Mouse (Mus musculus): ENCODE results near the gene Tex29. TPM values are rescaled to one million over a fixed set of nuclear protein-coding genes. Genes with fewer than 3 reads are reported as not detected.

Gene Tex29
- polyA plus RNA-seq, 1 experiment from 2014 or later: 0.27 TPM

DNA sequence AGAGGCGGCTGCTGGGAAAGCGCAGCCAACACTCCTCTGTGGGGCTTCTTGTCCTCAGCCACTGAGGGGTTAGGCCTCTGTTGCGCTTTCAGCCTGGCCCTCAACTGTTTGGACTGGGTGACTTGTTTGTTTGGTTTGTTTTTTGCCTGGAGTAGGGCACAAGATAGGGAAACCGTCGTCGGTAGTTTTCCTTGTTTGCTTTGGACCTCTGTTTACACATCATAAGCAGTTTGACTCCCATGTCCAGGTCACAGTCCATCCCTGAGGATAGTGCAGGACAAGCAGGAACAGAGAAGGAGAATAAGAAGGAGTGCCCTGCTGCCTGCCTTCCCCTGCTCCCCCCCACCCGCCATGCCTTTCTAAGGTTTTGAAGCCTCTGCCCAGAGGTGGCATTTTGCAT, 26.5 kb upstream of the Tex29 start:
- no peak overlapping the region for H3K4me3 ChIP-seq
- 76% methylated on average over 7 of the region's 7 CpGs for WGBS
- DNase-seq (ENCODE audit: low spot score): no peak
- no peak overlapping the region for H3K27ac ChIP-seq
- H3K4me1 ChIP-seq (replicated peaks): no peaks in the 10 kb centered on the region
- H3K9me3 ChIP-seq: no peaks in the 10 kb centered on the region
- no peaks in the 10 kb centered on the region for H3K27me3 ChIP-seq (ENCODE audit: insufficient read depth, poor library complexity, severe bottlenecking)
- H3K36me3 ChIP-seq: peaks cover 100% of the 10 kb centered on the region

DNA sequence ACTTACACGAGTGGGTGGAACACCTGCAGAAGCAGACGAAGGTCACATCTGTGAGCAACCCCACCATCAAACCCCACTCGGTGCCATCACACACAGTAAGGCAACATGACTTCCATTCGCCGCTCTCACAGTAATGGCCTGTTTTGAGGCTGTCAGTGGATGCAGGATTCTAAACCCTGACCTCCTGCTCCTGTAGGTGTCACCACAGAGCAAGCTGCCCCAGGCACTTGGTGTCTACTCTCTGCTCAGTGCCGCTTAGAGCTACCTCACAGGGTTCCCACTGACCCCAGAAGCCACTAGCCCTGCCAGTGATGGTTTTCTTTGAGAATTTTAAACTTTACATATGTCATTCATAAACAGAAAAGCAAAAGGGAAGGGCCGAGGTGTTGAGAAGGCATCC, 25.1 kb upstream of the Tex29 start:
- H3K36me3 ChIP-seq: peaks cover 100% of the 10 kb centered on the region
- H3K27me3 ChIP-seq (ENCODE audit: insufficient read depth, poor library complexity, severe bottlenecking): no peaks in the 10 kb centered on the region
- DNase-seq (ENCODE audit: low spot score): no peak
- 86% methylated on average over 7 of the region's 7 CpGs for WGBS
- no peak overlapping the region for H3K27ac ChIP-seq
- no peak overlapping the region for H3K4me3 ChIP-seq
- no peaks in the 10 kb centered on the region for H3K4me1 ChIP-seq (replicated peaks)
- H3K9me3 ChIP-seq: no peaks in the 10 kb centered on the region

DNA sequence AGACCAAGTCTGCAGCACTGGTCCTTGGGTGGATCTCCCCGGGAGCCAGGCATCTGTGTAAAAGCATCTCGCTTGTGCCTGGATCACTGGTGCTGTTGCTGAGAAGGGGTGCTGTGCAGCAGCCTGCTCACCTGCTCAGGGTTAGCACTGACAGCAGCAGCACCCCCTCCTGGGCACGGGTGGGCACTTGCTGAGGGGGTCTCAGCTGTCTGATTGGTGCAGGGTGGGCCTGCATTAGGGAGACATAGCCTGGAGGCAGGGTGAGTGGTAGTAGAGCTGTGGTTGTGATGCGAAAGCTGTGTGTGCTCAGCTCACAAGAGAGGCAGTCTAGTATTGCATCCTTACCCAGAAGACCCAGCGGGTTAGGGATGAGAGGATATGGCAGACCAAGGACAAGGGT, 20.1 kb upstream of the Tex29 start:
- H3K27me3 ChIP-seq (ENCODE audit: insufficient read depth, poor library complexity, severe bottlenecking): no peaks in the 10 kb centered on the region
- 90% methylated on average over 5 of the region's 5 CpGs for WGBS
- peaks cover 99% of the 10 kb centered on the region for H3K36me3 ChIP-seq
- no peak for DNase-seq (ENCODE audit: low spot score)
- H3K9me3 ChIP-seq: no peaks in the 10 kb centered on the region
- peak overlapping the region; percentile 23; the same call in 1 of the 2 replicates for H3K27ac ChIP-seq
- no peaks in the 10 kb centered on the region for H3K4me1 ChIP-seq (replicated peaks)
- no peak overlapping the region for H3K4me3 ChIP-seq

DNA sequence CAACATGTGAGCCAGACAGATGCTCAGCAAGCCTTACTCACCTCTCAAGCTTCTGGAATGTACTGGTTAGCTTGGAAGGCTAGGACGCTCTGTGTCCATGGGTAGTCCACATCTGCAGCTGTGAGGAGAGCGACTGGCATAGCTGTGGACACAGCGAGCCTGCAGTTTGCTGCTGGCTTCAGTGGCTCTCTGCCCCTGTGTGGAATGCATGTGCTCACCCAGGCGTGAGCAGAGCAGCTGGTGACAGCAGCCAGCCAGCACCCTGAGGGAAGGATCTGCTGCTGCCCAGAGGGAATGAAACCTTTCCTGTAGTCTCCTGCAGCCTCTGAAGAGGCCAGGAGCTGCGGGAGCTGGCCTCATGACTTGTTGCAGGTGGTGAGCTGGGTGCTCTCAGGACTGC, 19.7 kb upstream of the Tex29 start:
- 79% methylated on average over 5 of the region's 5 CpGs for WGBS
- no peak overlapping the region for H3K27ac ChIP-seq
- H3K4me3 ChIP-seq: no peak overlapping the region
- H3K9me3 ChIP-seq: no peaks in the 10 kb centered on the region
- no peaks in the 10 kb centered on the region for H3K27me3 ChIP-seq (ENCODE audit: insufficient read depth, poor library complexity, severe bottlenecking)
- no peak for DNase-seq (ENCODE audit: low spot score)
- H3K36me3 ChIP-seq: peaks cover 99% of the 10 kb centered on the region
- H3K4me1 ChIP-seq (replicated peaks): peaks cover 4% of the 10 kb centered on the region

DNA sequence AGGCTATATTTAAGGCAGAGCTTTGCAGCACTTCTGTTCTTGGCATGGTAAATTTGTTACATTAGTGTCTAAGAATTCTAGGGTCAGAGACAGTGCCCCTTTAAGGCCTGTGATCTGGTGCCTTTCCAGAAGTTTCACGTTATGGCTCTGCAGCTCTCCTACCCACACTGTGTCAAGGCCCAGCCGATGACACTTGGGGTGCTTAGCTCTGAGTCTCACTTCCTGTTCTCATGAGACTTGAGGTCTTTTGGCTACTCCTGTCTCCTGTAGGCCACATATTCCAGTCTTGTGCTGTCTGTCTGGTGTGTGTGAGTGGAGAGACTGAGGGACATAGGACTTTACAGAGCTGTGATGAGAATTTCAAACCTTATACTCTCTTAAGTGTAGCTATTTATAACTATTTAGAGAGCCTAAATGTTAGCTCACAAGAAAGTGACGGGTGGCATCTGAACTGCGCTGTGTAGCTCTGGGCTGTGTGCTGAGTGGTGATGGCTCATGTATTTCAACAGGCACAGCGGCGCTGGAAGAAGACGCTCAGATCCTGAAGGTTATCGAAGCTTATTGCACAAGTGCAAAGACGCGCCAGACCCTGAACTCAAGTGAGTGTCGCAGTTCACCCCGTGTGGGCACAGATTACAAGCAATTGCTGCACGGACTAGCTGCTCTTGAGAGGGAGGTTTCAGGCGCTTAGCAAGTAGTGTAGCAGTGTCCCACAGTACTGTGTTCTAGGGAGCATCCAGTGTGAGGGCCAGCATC, 18.6 kb upstream of the Tex29 start:
- H3K27ac ChIP-seq: no peak overlapping the region
- peaks cover 99% of the 10 kb centered on the region for H3K36me3 ChIP-seq
- DNase-seq (ENCODE audit: low spot score): no peak
- H3K27me3 ChIP-seq (ENCODE audit: insufficient read depth, poor library complexity, severe bottlenecking): no peaks in the 10 kb centered on the region
- no peak overlapping the region for H3K4me3 ChIP-seq
- peaks cover 13% of the 10 kb centered on the region for H3K4me1 ChIP-seq (replicated peaks)
- H3K9me3 ChIP-seq: no peaks in the 10 kb centered on the region
- 96% methylated on average over 14 of the region's 14 CpGs for WGBS

DNA sequence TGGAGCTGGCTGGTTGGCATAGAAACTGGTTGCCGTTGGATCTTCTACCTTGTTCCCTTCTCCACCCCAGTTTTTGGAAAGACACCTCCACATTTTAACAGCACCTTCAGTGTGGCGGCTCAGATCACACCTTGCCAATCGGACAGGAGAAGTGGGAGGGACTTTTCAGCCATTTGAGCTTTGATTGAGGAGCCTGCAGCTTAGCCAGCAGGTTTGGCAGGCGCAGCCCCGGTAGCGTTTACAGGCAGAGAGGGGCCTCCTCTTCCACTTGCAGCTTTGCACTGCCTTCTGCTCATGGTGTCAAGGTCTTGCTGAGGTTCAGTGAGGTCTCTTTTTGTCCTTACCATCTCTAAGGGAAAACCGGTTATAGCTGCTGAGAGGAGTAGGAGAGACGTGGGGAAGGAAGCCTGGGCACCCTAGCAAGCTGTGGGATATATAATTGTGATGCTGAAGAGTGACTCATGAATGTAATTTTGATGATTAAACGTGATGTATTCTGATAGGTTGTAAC, 17.7 kb upstream of the Tex29 start:
- Histone ChIP-seq H3K27ac (no peak overlapping the region), H3K4me3 (no peak overlapping the region), H3K4me1 (replicated peaks) (peaks cover 13% of the 10 kb centered on the region), H3K36me3 (peaks cover 99% of the 10 kb centered on the region), H3K27me3 (ENCODE audit: insufficient read depth, poor library complexity, severe bottlenecking) (no peaks in the 10 kb centered on the region), H3K9me3 (no peaks in the 10 kb centered on the region)
- 84% methylated on average over 9 of the region's 9 CpGs for WGBS
- no peak for DNase-seq (ENCODE audit: low spot score)

DNA sequence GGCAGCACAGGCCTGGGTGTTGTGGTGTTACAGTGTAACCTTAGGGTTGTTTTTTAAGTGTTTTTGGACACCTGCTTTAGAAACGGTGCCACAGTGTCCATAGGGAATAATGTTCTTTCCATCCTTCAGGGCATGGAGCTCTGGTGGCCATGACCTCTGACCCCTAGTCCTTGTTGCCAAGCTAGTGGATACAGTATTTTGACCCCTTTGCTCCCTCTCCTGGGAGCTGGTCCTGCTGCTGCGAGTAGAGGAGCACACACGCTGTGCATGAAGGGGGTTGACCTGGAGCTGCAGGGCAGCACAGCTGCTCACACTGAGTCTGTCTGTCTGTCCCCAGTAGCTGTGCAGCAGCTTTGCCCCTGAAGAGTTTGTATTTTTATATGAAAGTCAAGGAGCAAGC, 14.5 kb upstream of the Tex29 start:
- no peak overlapping the region for H3K27ac ChIP-seq
- no peaks in the 10 kb centered on the region for H3K27me3 ChIP-seq (ENCODE audit: insufficient read depth, poor library complexity, severe bottlenecking)
- no peaks in the 10 kb centered on the region for H3K9me3 ChIP-seq
- 39% methylated on average over 3 of the region's 3 CpGs for WGBS
- peaks cover 30% of the 10 kb centered on the region for H3K4me1 ChIP-seq (replicated peaks)
- DNase-seq (ENCODE audit: low spot score): no peak
- no peak overlapping the region for H3K4me3 ChIP-seq
- peaks cover 93% of the 10 kb centered on the region for H3K36me3 ChIP-seq

DNA sequence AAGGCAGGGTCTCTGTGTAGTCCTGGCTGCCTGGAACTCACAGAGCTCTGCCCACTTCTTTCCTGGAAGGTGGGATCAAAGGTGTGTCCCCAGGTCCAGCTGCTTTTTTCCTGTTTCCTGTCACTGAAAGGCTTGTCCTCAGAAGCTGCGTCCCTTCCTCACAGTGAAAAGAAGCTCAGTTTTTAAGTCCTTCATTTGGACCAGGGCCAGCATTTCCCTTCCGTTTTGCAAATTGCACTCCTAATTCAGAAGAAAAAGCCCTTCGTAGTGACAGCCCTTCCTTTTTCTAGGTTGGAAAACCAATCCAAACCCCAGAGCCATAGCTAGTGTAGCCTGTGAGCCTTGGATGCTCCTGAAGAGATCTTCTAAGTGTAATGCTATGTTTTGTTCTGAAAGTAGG, 13.0 kb upstream of the Tex29 start:
- peaks cover 32% of the 10 kb centered on the region for H3K4me1 ChIP-seq (replicated peaks)
- no peak overlapping the region for H3K27ac ChIP-seq
- DNase-seq (ENCODE audit: low spot score): no peak
- H3K4me3 ChIP-seq: no peak overlapping the region
- H3K9me3 ChIP-seq: no peaks in the 10 kb centered on the region
- H3K27me3 ChIP-seq (ENCODE audit: insufficient read depth, poor library complexity, severe bottlenecking): no peaks in the 10 kb centered on the region
- WGBS: 98% methylated on average over 3 of the region's 3 CpGs
- peaks cover 92% of the 10 kb centered on the region for H3K36me3 ChIP-seq

DNA sequence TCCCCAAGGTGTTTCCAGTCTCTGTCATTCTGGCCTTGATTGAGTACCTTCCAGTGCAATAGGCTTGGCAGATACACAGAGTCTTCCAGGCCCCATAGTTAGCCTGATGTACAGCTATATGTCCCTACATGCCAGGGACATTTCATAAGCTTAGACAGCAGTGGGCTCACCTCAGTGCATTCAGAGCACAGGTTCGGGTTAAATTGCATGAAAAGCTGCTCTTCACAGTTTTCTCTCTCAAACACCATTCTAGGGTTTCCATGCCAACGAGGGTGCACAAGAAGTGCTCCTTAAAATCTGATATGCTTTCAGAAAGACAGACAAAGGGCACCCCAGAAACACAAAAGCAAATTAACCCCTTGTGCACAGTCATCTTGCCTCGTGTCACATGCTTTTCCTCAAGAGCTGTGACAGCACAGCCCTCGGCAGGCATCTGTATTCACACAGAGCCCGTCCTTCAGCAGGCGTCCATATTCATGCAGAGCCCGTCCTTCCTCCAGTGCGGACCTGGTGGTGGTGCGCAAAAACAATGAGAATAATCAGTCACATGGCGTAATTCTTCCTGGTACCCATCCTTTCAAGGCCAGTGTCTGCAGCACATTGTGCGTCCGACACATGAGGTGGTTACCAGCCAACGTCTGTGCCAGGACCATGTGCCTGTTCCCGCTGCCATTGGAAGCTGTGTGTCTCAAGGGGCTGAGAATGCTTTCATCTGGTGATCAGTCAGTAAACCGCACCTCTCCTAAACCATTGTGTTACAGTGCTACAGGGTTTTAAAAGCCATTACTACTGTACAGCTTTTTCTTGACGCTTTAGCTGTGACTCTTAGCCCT, 9.8 kb upstream of the Tex29 start:
- Histone ChIP-seq H3K27me3 (ENCODE audit: insufficient read depth, poor library complexity, severe bottlenecking) (no peaks in the 10 kb centered on the region), H3K4me3 (no peak overlapping the region), H3K4me1 (replicated peaks) (peaks cover 29% of the 10 kb centered on the region), H3K27ac (peak overlapping the region; percentile 23; the same call in 1 of the 2 replicates), H3K9me3 (no peaks in the 10 kb centered on the region), H3K36me3 (peaks cover 92% of the 10 kb centered on the region)
- 55% methylated on average over 16 of the region's 16 CpGs for WGBS
- no peak for DNase-seq (ENCODE audit: low spot score)

DNA sequence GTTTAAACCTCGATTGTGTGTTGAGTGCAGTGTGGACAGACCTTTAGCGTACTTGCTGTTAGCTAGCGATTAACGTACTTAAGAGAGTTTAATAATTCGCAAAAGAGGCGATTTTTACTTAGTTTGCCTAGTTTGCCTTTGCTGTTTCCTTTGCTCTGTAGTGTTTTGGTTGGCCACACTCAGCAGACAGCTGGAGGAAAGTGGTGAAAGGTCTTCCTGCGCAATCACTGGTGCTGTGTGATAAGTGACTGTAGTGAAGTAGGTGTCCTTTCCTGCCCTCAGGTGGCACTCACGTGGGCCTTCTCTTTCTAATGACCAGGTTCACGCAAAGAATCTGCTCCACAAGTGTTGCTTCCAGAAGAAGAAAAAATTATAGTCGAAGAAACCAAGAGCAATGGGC, 9.1 kb upstream of the Tex29 start:
- H3K36me3 ChIP-seq: peaks cover 92% of the 10 kb centered on the region
- H3K9me3 ChIP-seq: no peaks in the 10 kb centered on the region
- H3K27ac ChIP-seq: no peak overlapping the region
- no peaks in the 10 kb centered on the region for H3K27me3 ChIP-seq (ENCODE audit: insufficient read depth, poor library complexity, severe bottlenecking)
- no peak for DNase-seq (ENCODE audit: low spot score)
- WGBS: 94% methylated on average over 10 of the region's 10 CpGs
- peaks cover 22% of the 10 kb centered on the region for H3K4me1 ChIP-seq (replicated peaks)
- no peak overlapping the region for H3K4me3 ChIP-seq

DNA sequence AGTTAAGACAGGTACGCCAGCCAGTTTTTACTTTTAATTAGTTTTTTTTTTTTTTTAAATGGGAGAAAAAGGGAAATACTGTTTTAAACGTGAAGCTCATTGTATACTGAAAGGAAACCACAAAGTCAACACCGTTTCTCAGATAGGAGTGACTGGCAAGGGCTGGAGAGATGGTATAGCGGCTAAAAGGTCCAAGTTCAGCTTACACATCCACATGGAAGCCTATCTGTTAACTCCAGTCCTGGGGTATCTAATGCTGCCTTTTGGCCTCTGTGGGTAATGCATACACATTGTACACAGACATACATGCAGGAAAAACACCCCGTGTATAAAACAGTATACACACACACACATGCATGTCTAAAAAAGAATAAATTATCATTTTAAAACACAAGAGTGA, 8.3 kb upstream of the Tex29 start:
- Histone ChIP-seq H3K4me1 (replicated peaks) (peaks cover 20% of the 10 kb centered on the region), H3K4me3 (no peak overlapping the region), H3K9me3 (no peaks in the 10 kb centered on the region), H3K36me3 (peaks cover 90% of the 10 kb centered on the region), H3K27ac (no peak overlapping the region), H3K27me3 (ENCODE audit: insufficient read depth, poor library complexity, severe bottlenecking) (no peaks in the 10 kb centered on the region)
- no peak for DNase-seq (ENCODE audit: low spot score)
- 90% methylated on average over 5 of the region's 5 CpGs for WGBS

DNA sequence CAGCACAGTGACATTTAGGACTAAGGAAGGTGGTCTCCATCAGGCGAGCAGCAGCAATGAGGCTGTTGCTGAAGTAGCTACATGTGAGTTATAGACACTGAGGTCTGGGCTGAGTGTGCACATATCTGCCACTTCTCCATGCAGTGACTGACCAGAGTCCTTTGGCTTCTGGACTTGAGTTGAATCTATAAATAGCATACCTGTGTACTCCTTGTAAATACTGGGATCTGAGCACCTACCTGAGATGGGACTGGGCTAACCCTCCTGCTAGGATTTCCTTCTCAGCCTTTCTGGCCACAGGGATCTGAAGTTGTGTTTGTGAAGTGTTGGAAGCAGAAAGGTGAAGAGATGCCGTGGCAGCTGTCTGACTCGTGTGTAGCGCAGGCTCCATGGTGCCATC, 7.1 kb upstream of the Tex29 start:
- no peaks in the 10 kb centered on the region for H3K27me3 ChIP-seq (ENCODE audit: insufficient read depth, poor library complexity, severe bottlenecking)
- no peak overlapping the region for H3K4me3 ChIP-seq
- H3K4me1 ChIP-seq (replicated peaks): peaks cover 20% of the 10 kb centered on the region
- H3K27ac ChIP-seq: no peak overlapping the region
- WGBS: 85% methylated on average over 4 of the region's 4 CpGs
- no peaks in the 10 kb centered on the region for H3K9me3 ChIP-seq
- no peak for DNase-seq (ENCODE audit: low spot score)
- H3K36me3 ChIP-seq: peaks cover 82% of the 10 kb centered on the region

DNA sequence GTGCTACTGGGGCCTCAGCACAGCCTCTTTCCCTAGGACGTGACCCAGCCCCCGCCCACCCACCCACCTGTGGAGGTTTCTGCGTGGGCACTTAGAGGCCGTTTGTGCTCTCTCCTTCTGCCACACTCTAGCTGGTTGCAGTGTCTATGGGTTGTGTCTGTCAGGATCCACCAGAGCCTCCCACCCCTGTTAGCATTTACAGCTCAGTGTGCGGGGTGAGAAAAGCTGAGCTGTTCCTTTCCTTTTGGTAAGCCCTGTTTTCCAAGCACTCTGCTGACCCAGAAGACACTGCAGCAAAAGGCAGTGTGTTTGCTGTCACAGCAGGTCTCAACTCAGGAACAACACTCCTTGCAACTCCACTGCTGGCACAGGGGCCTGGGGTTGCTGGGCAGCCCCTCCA, 6.1 kb upstream of the Tex29 start:
- DNase-seq (ENCODE audit: low spot score): no peak
- H3K36me3 ChIP-seq: peaks cover 72% of the 10 kb centered on the region

More for the DNA sequence above, 6.1 kb upstream of the Tex29 start:
- Histone ChIP-seq H3K4me3 (no peak overlapping the region), H3K27me3 (ENCODE audit: insufficient read depth, poor library complexity, severe bottlenecking) (no peaks in the 10 kb centered on the region), H3K9me3 (no peaks in the 10 kb centered on the region), H3K27ac (no peak overlapping the region), H3K4me1 (replicated peaks) (peaks cover 18% of the 10 kb centered on the region)
- WGBS: 82% methylated on average over 5 of the region's 5 CpGs

All from hindbrain, embryonic 10.5 days (tissue).